Mouse (Mus musculus): ENCODE measurements around the gene Tnik.

Tnik gene

GRCm38 (mm10) chr3:28467871-28468285 is 204.9 kb downstream of the Tnik start:
- no peak for DNase-seq (ENCODE audit: low spot score)

- DNase-seq (ENCODE audit: low spot score): no peak
Measured at GRCm38 (mm10) chr3:28473439-28473838, 210.4 kb downstream of the Tnik start.

- DNase-seq (ENCODE audit: low spot score): no peak
Measured at GRCm38 (mm10) chr3:28477373-28477772, 214.4 kb downstream of the Tnik start.

GRCm38 (mm10) chr3:28485716-28486115 is 222.7 kb downstream of the Tnik start:
- DNase-seq (ENCODE audit: low spot score): no peak

GRCm38 (mm10) chr3:28487418-28487817 is 224.4 kb downstream of the Tnik start:
- no peak for DNase-seq (ENCODE audit: low spot score)

GRCm38 (mm10) chr3:28491085-28492041 is 228.3 kb downstream of the Tnik start:
- no peak for DNase-seq (ENCODE audit: low spot score)

- DNase-seq (ENCODE audit: low spot score): no peak
Measured at GRCm38 (mm10) chr3:28496806-28497502, 233.9 kb downstream of the Tnik start.

- DNase-seq (ENCODE audit: low spot score): no peak
Measured at GRCm38 (mm10) chr3:28497503-28497857, 234.5 kb downstream of the Tnik start.

- DNase-seq (ENCODE audit: low spot score): no peak
Measured at GRCm38 (mm10) chr3:28502697-28503096, 239.7 kb downstream of the Tnik start.

GRCm38 (mm10) chr3:28509337-28509935 is 246.4 kb downstream of the Tnik start:
- DNase-seq (ENCODE audit: low spot score): no peak

- peak; percentile 48 for DNase-seq (ENCODE audit: low spot score)
Measured at GRCm38 (mm10) chr3:28523004-28523482, 260.0 kb downstream of the Tnik start.

GRCm38 (mm10) chr3:28523541-28524165 is 260.6 kb downstream of the Tnik start:
- no peak for DNase-seq (ENCODE audit: low spot score)

GRCm38 (mm10) chr3:28524562-28524961 is 261.5 kb downstream of the Tnik start:
- DNase-seq (ENCODE audit: low spot score): no peak

- DNase-seq (ENCODE audit: low spot score): no peak
Measured at GRCm38 (mm10) chr3:28526671-28527070, 263.7 kb downstream of the Tnik start.

- no peak for DNase-seq (ENCODE audit: low spot score)
Measured at GRCm38 (mm10) chr3:28527231-28527630, 264.2 kb downstream of the Tnik start.

GRCm38 (mm10) chr3:28529548-28529947 is 266.5 kb downstream of the Tnik start:
- no peak for DNase-seq (ENCODE audit: low spot score)

GRCm38 (mm10) chr3:28531294-28531956 is 268.4 kb downstream of the Tnik start:
- peak; percentile 5 for DNase-seq (ENCODE audit: low spot score)

- no peak for DNase-seq (ENCODE audit: low spot score)
Measured at GRCm38 (mm10) chr3:28532666-28533065, 269.7 kb downstream of the Tnik start.

- DNase-seq (ENCODE audit: low spot score): no peak
Measured at GRCm38 (mm10) chr3:28540121-28540520, 277.1 kb downstream of the Tnik start.

GRCm38 (mm10) chr3:28542941-28543340 is 279.9 kb downstream of the Tnik start:
- DNase-seq (ENCODE audit: low spot score): no peak

GRCm38 (mm10) chr3:28543380-28543984 is 280.5 kb downstream of the Tnik start:
- no peak for DNase-seq (ENCODE audit: low spot score)

Data from testis, postnatal 14 days (tissue).